Mouse (Mus musculus) regulatory T cell (primary cell): ENCODE results near the gene Zfp663.

Source experiments
- in situ Hi-C: fragments of 300-600 bp; cut with MboI, MseI; formaldehyde crosslinking; loops from one replicate; pipeline ENCODE4 v1.15.1; 2025; ENCODE audit warnings: high pct_unique_total_duplicates

Gene Zfp663

GRCm38 (mm10) chr2:165368496-165368895, at the start of gene Zfp663:
Gene Zfp663 (minus strand): TSS chr2:165368729.
- in situ Hi-C loops: no loop called here

GRCm38 (mm10) chr2:165417291-165417690, 48.8 kb upstream of the Zfp663 start:
- in situ Hi-C loops: no loop called here

- in situ Hi-C loops: no loop called here
These were observed 47.3 kb upstream of the Zfp663 start for GRCm38 (mm10) chr2:165415795-165416194.

GRCm38 (mm10) chr2:165415141-165415721, 46.7 kb upstream of the Zfp663 start:
- in situ Hi-C loops: no loop called here

- in situ Hi-C loops: no loop called here
These were observed 45.8 kb upstream of the Zfp663 start for GRCm38 (mm10) chr2:165414321-165414720.

GRCm38 (mm10) chr2:165413884-165414283, 45.4 kb upstream of the Zfp663 start:
- in situ Hi-C loops: no loop called here

GRCm38 (mm10) chr2:165407700-165408301, 39.3 kb upstream of the Zfp663 start:
- in situ Hi-C loops: no loop called here

- in situ Hi-C loops: no loop called here
These were observed 36.8 kb upstream of the Zfp663 start for GRCm38 (mm10) chr2:165405351-165405750.

GRCm38 (mm10) chr2:165404951-165405350, 36.4 kb upstream of the Zfp663 start:
- in situ Hi-C loops: no loop called here

GRCm38 (mm10) chr2:165398164-165398785, 29.7 kb upstream of the Zfp663 start:
- in situ Hi-C loops: no loop called here

GRCm38 (mm10) chr2:165397502-165398163, 29.1 kb upstream of the Zfp663 start:
- in situ Hi-C loops: no loop called here

- in situ Hi-C loops: no loop called here
These were observed 28.4 kb upstream of the Zfp663 start for GRCm38 (mm10) chr2:165396831-165397501.

- in situ Hi-C loops: loop anchor here (5.0 kb wide), 1 partner anchor 100 kb away; the partner anchor contains the start of gene Trp53rka
These were observed 23.6 kb upstream of the Zfp663 start for GRCm38 (mm10) chr2:165392156-165392555.

- in situ Hi-C loops: loop anchor here (5.0 kb wide), 1 partner anchor 101 kb away; the partner anchor contains the start of gene Trp53rka
These were observed 23.0 kb upstream of the Zfp663 start for GRCm38 (mm10) chr2:165391561-165391960.

GRCm38 (mm10) chr2:165389299-165389952, 20.9 kb upstream of the Zfp663 start:
- in situ Hi-C loops: no loop called here

- in situ Hi-C loops: no loop called here
These were observed 19.4 kb upstream of the Zfp663 start, which contains the start of gene Zfp334 for GRCm38 (mm10) chr2:165387844-165388495. Gene Zfp334 (minus strand): TSS chr2:165388259.

GRCm38 (mm10) chr2:165387370-165387769, 18.8 kb upstream of the Zfp663 start:
- in situ Hi-C loops: no loop called here

- in situ Hi-C loops: no loop called here
These were observed 11.5 kb upstream of the Zfp663 start for GRCm38 (mm10) chr2:165380050-165380449.

- in situ Hi-C loops: no loop called here
These were observed 7.5 kb upstream of the Zfp663 start for GRCm38 (mm10) chr2:165376001-165376400.

GRCm38 (mm10) chr2:165375478-165375877, 6.9 kb upstream of the Zfp663 start:
- in situ Hi-C loops: no loop called here

- in situ Hi-C loops: no loop called here
These were observed 2.5 kb upstream of the Zfp663 start for GRCm38 (mm10) chr2:165371066-165371465.
